Mouse (Mus musculus): ENCODE data around the gene Pzp. TPM values are rescaled to one million over a fixed set of nuclear protein-coding genes. Genes with fewer than 3 reads are reported as not detected.

Gene Pzp
- not detected for polyA plus RNA-seq (2015; fragmentation: Illumina TruSeq; extraction: RNeasy Lipid Tissue Mini Kit (QIAGEN cat#74804); ENCODE audit: insufficient read depth, low replicate concordance)

DNA sequence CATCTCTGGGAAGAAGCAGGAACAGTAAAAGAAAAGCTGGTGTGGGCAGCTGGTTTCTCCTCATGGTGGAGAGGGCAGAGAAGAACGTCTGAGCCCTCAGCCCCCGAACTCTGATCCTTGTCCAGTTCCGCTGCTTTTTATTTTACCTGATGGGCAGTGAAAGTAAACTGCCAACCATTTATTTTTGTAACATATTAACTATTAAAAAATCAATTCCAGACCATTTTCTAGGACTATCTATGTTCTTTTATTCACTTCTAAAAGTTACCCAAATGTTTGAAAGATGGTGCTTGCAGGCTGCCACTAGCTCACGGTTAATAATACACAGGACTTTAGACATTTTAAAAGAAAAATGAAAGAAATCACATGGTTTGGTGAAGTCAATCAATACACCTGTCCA lies at the start of gene Pzp:
Gene Pzp, minus strand, starts transcription at position 120 of the 400 bp plus-strand sequence.

DNA sequence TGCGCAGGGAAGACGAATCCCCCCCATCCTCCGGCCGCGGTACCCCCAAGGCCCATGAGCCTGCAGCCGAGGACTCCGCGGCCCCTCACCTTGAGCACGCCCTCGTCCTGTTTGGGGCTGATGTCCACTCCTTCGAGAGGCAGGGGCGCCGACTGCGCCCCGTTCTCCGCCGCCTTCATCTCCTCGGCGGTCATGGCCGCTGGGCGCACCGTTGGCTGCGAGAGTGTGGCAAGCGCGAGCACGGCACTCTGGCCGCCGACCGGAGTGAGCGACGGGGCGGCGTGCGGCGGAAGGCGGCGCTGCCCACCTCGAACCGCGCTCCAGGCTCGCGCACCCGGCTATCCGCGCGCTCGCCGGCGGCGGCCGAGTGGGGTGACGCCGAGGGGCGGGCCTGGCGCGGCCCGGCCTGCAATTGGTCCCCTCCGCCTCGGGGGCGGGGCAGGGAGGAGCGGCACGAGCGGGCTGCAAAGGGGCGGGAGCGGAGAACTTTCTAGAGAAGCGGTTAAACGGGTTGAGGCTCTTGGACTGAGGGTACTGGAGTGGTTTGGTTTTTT lies 88.1 kb downstream of the Pzp start, which contains the start of gene Fkbp4:
Gene Fkbp4, minus strand, starts transcription at position 361 of the 554 bp plus-strand sequence.

Other genes starting within 250 kb of the Pzp start
- gene Tead4, start 225.9 kb downstream of the Pzp start, polyA plus RNA-seq (2015; fragmentation: Illumina TruSeq; extraction: RNeasy Lipid Tissue Mini Kit (QIAGEN cat#74804); ENCODE audit: insufficient read depth, low replicate concordance), result 0.81 TPM
- gene Tulp3, start 170.9 kb downstream of the Pzp start, polyA plus RNA-seq (2015; fragmentation: Illumina TruSeq; extraction: RNeasy Lipid Tissue Mini Kit (QIAGEN cat#74804); ENCODE audit: insufficient read depth, low replicate concordance), result 9.6 TPM
- gene Rhno1, start 163.8 kb downstream of the Pzp start, polyA plus RNA-seq (2015; fragmentation: Illumina TruSeq; extraction: RNeasy Lipid Tissue Mini Kit (QIAGEN cat#74804); ENCODE audit: insufficient read depth, low replicate concordance), result 51.3 TPM
- 15.4 TPM for gene Foxm1, start 163.8 kb downstream of the Pzp start, polyA plus RNA-seq (2015; fragmentation: Illumina TruSeq; extraction: RNeasy Lipid Tissue Mini Kit (QIAGEN cat#74804); ENCODE audit: insufficient read depth, low replicate concordance)
- gene Tex52, start 151.3 kb downstream of the Pzp start, polyA plus RNA-seq (2015; fragmentation: Illumina TruSeq; extraction: RNeasy Lipid Tissue Mini Kit (QIAGEN cat#74804); ENCODE audit: insufficient read depth, low replicate concordance), result 0.29 TPM
- gene Gm44596, start 151.2 kb downstream of the Pzp start, polyA plus RNA-seq (2015; fragmentation: Illumina TruSeq; extraction: RNeasy Lipid Tissue Mini Kit (QIAGEN cat#74804); ENCODE audit: insufficient read depth, low replicate concordance), result not detected
- gene Nrip2, start 127.4 kb downstream of the Pzp start, polyA plus RNA-seq (2015; fragmentation: Illumina TruSeq; extraction: RNeasy Lipid Tissue Mini Kit (QIAGEN cat#74804); ENCODE audit: insufficient read depth, low replicate concordance), result 0.33 TPM
- gene Itfg2, start 101.8 kb downstream of the Pzp start, polyA plus RNA-seq (2015; fragmentation: Illumina TruSeq; extraction: RNeasy Lipid Tissue Mini Kit (QIAGEN cat#74804); ENCODE audit: insufficient read depth, low replicate concordance), result 19.2 TPM
- 70.2 TPM for gene Fkbp4, start 88.0 kb downstream of the Pzp start, polyA plus RNA-seq (2015; fragmentation: Illumina TruSeq; extraction: RNeasy Lipid Tissue Mini Kit (QIAGEN cat#74804); ENCODE audit: insufficient read depth, low replicate concordance)
- gene A2ml1, start 54.9 kb upstream of the Pzp start, polyA plus RNA-seq (2015; fragmentation: Illumina TruSeq; extraction: RNeasy Lipid Tissue Mini Kit (QIAGEN cat#74804); ENCODE audit: insufficient read depth, low replicate concordance), result not detected
- 4.5 TPM for gene Klrb1a, start 96.8 kb upstream of the Pzp start, polyA plus RNA-seq (2015; fragmentation: Illumina TruSeq; extraction: RNeasy Lipid Tissue Mini Kit (QIAGEN cat#74804); ENCODE audit: insufficient read depth, low replicate concordance)
- not detected for gene Clec2h, start 135.7 kb upstream of the Pzp start, polyA plus RNA-seq (2015; fragmentation: Illumina TruSeq; extraction: RNeasy Lipid Tissue Mini Kit (QIAGEN cat#74804); ENCODE audit: insufficient read depth, low replicate concordance)
- 2.2 TPM for gene Klrb1, start 196.3 kb upstream of the Pzp start, polyA plus RNA-seq (2015; fragmentation: Illumina TruSeq; extraction: RNeasy Lipid Tissue Mini Kit (QIAGEN cat#74804); ENCODE audit: insufficient read depth, low replicate concordance)